Mouse (Mus musculus): Measurements from ENCODE around the gene Prr7. TPM values are rescaled to one million over a fixed set of nuclear protein-coding genes. Genes with fewer than 3 reads are reported as not detected.

The Prr7 gene
- 0.70 and 0.75 TPM in 2 replicates for polyA plus RNA-seq (2015; fragmentation: Nextera tagmentation; extraction: Ambion mirVana)

DNA sequence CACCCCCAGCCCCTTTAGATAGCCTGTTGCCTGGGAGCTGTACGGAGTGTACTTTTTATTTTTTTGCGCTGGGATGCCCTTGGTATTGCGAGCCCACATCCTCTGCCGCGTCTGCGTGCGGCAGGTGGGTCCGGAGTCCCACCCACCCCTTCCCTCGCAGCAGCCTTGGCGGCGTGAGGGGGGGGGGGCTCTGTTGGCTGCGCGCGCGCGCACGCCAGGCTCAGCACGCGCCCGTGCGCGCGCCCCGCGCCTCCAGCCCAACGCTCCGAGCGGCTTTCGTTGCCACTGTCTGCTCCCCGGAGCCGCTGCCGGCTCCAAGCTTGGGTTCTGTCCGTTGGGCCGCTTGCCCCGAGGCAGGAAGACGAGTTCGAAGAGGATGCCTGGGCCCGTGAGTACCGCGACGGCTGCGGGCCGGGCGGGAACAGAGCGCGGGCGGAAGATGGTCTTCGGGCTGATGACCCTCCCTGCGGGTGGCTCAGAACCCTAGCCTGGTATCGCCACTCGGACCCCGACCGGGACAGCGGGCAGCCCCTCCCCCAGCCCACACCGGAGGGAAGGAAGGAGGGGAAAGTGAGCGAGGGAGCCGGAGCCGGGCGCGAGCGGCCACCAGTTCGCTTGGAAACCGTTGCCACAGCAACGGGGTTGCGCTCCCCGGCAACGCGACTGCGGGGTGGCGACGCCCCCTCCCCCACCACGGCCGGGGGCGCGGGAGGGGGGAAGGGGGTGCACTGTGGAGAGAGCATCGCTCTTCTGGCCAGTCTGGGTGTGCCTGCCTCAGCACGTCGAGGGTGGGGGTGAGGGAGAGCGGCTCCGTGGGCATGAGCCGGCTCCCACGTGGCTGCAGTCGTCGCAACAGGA, at the start of gene Prr7:
Gene Prr7 (plus strand): TSS at position 241 of the 858 bp plus-strand sequence.
- WGBS: under 1% methylated on average over 79 of the region's 84 CpGs
- Histone ChIP-seq H3K9me3 (replicated peaks) (no peaks in the 10 kb centered on the region), H3K9ac (peak within 1 kb of the TSS; percentile 70), H3K36me3 (peaks cover 30% of the 10 kb centered on the region), H3K4me2 (peak within 1 kb of the TSS; percentile 98), H3K27ac (peak within 1 kb of the TSS; percentile 69), H3K4me1 (peaks cover 23% of the 10 kb centered on the region), H3K4me3 (replicated peaks) (peak within 1 kb of the TSS; percentile 70), H3K27me3 (no peaks in the 10 kb centered on the region)
- ATAC-seq (replicated peaks; ENCODE audit: low FRiP score): peak; percentile 68

DNA sequence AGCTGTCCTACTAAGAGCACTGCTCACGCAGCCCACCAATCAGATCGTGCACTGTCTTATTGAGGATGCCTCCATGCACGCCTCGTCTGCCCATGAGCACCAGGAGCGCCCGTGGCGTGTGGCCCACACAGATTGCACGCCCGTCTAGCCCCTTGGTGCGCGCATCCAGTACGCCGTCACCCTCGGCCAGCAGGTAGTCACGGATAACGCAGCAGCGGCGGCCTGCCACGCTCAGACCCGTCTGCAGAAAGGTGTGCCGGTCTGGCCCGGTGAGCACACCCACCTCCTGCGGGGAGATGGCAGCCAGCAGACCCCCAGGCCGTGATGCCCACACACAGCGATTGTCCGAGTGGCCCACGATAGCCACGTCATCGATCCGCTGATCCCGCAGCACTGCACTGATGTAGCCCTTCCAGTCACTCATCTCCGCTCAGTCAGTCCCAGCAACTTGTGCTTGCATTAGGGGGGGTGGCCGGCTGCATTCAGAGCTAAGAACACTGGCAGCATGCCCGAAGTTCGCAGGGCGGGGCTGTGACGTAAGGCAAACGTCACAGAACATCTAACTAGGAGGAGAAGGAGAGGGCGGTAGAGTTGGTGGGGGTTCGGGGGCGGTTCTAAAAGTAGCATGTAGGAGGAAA, 49.2 kb upstream of the Prr7 start, which contains the start of gene Pfn3:
Gene Pfn3 (minus strand): TSS at position 490 of the 638 bp plus-strand sequence.
- Histone ChIP-seq H3K27ac (no peak within 1 kb of the TSS), H3K27me3 (peaks cover 42% of the 10 kb centered on the region), H3K4me1 (peaks cover 15% of the 10 kb centered on the region), H3K4me3 (replicated peaks) (peak within 1 kb of the TSS; percentile 43), H3K9ac (peak within 1 kb of the TSS; percentile 35; the same call in 1 of the 2 replicates), H3K36me3 (no peaks in the 10 kb centered on the region), H3K4me2 (peak within 1 kb of the TSS; percentile 73), H3K9me3 (replicated peaks) (no peaks in the 10 kb centered on the region)
- WGBS: 11% methylated on average over 41 of the region's 41 CpGs
- ATAC-seq (replicated peaks; ENCODE audit: low FRiP score): peak; percentile 68

DNA sequence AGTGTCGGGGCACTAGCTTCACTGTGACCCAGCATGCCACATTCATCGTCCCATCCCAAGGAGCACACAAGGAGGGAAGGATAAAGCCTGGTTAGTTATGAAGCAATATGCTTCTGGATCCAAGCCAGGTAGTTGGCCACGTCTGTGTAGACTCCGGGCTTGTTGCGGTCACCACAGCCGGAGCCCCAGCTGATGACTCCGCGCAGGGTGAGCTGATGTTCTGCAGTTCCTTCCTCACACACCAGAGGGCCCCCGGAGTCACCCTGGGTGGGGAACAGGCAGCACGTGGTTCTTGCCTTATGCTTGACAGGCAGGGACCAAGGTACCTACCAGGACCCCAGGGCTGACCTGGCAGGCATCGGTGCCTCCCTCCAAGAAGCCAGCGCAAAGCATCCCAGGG, 46.1 kb upstream of the Prr7 start:
- peak; percentile 68; the same call in 1 of the 2 replicates for ATAC-seq (replicated peaks; ENCODE audit: low FRiP score)
- Histone ChIP-seq H3K9me3 (replicated peaks) (no peaks in the 10 kb centered on the region), H3K9ac (no peak overlapping the region), H3K27ac (no peak overlapping the region), H3K4me3 (replicated peaks) (no peak overlapping the region), H3K4me2 (0 out of 2 replicates have a peak overlapping the region, but pooled peaks have one; percentile 5), H3K4me1 (peaks cover 31% of the 10 kb centered on the region), H3K36me3 (no peaks in the 10 kb centered on the region), H3K27me3 (peaks cover 70% of the 10 kb centered on the region)
- 6% methylated on average over 12 of the region's 12 CpGs for WGBS

DNA sequence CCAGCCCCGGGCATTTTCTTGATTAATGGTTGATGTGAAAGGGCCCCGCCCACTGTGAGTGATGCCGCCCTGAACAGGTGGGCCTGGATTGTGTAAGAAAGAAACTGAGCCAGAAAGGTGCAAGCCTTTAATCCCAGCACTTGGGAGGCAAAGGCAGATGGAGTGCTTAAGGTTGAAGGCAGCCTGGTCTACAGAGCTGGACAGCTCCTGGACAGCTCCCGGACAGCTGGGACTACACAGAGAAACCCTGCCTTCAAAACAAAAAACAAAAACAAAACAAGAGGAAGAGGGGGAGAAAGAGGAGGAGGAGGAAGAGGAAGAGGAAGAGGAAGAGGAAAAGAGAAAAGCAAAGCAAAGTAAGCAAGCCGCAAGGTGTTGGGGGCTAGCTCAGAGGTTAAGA, 44.9 kb upstream of the Prr7 start:
- ATAC-seq (replicated peaks; ENCODE audit: low FRiP score): no peak

DNA sequence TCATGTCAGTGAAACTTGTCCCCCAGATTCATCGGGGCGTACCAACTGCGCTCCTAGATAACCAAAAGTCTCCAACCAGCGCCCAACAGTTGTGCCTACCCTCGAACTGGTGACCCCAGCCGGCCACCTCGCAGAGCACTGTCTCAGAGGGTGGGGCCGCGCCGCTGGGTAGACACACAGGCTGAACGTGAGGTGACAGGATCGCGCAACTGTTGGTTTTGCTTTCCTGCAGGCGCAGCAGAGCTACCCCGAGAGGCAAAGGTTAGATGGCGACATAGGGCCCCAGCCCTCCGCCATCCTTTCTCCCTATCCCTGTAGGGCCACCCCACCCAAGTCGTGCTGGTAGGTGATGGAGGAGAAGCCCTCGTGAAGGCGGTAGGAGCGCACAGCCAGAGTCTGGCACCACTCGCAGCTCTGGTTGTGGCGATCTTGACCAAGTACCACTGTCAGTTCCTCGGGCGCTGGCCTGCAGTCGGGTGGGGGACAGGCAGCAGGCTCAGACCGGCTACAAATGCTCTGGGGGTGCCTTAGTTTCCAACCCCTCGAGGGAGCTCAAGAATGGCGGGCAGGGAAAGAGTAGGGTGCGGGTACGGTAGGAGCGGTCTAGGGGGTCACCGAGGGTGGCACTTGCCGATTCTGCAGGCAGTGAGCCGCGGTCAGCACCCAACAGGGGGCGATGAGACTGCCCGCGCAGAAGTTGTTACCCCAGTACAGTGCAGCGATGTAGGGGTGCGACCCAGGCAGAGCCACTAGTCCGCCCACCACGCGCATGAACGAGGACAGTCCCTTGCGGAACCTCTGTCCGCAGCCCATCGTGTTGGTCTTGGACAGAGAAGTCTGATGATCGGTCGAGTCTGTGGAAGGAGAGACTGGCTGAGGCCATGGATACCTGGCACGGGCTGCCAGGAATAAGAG, 43.8 kb upstream of the Prr7 start:
- no peaks in the 10 kb centered on the region for H3K36me3 ChIP-seq
- peak overlapping the region; percentile 30 for H3K4me3 ChIP-seq (replicated peaks)
- H3K9ac ChIP-seq: no peak overlapping the region
- ATAC-seq (replicated peaks; ENCODE audit: low FRiP score): 0 out of 2 replicates have a peak, but pooled peaks have one; percentile 15
- peaks cover 50% of the 10 kb centered on the region for H3K27me3 ChIP-seq
- WGBS: 30% methylated on average over 51 of the region's 51 CpGs
- no peaks in the 10 kb centered on the region for H3K9me3 ChIP-seq (replicated peaks)
- H3K27ac ChIP-seq: no peak overlapping the region
- H3K4me2 ChIP-seq: peak overlapping the region; percentile 56
- peaks cover 23% of the 10 kb centered on the region for H3K4me1 ChIP-seq

More for the DNA sequence above, 44.9 kb upstream of the Prr7 start:
- Histone ChIP-seq H3K4me2 (no peak overlapping the region), H3K4me3 (replicated peaks) (no peak overlapping the region), H3K27ac (no peak overlapping the region), H3K36me3 (no peaks in the 10 kb centered on the region), H3K9ac (no peak overlapping the region), H3K9me3 (replicated peaks) (no peaks in the 10 kb centered on the region), H3K4me1 (peaks cover 31% of the 10 kb centered on the region), H3K27me3 (peaks cover 59% of the 10 kb centered on the region)
- WGBS: 74% methylated on average over 5 of the region's 5 CpGs

DNA sequence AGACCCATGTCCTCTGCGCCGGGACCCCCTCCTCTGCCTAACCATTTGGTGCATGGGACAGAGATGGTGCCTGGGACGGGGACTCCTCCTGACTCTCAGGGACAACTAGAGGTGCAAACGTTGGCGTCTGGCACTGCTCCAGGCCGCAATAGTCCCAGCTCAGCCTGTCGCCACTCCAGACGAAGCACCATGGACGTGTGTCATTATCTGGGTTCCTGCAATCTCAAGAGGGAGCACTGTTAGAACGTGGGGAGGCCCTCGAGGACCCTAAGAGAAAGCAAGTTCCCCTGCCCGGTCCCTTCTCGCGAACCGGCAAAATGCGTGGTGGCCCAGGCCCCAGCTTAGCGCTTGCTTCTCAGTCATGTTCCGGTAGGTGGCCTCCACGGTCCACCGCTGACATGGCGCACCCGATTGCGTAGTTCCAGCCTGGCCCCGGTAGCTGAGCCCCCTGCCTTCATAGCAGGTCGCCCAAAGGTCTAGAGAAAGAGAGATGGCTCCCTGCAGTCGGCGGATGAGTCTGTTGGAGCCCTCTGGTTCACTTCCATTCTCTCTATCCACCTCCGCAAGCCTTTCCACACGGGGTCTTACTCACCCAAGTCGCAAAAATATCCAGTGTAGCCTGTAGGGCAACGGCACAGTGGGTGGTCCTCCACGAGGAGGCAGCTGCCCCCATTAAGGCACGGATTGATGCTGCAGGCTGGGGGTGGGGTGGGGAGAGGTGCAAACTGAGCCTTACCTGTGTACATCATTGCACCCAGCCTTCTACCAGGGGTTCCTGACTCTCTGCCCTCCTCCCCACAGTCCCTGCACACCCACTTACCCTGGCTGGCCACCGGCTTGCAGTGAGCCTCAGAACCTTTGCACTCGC, 42.9 kb upstream of the Prr7 start:
- H3K9ac ChIP-seq: no peak overlapping the region; the same call in 1 of the 2 replicates

DNA sequence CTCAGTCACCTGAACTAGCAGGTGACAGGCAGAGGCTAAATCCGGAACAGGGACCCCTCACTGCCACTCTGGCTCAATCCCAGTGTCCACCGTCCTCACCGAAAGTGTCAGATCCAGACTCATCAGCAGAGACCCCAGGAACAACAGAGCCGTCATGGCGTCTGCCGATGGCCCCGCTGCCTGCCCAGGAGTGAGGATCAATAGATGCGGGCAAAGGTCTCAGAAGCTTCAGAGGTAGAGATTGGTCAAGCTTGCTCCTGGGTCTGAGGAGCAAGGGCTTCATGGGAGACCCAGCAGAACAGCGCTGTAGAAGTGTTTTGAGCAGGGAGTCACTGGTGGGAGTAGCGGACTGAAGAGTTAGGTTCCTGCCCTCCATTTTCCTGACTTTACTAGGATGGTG, 37.5 kb upstream of the Prr7 start, which contains the start of gene F12:
Gene F12 (minus strand): TSS at position 181 of the 400 bp plus-strand sequence.
- Histone ChIP-seq H3K27me3 (peaks cover 12% of the 10 kb centered on the region), H3K4me3 (replicated peaks) (no peak within 1 kb of the TSS), H3K4me2 (no peak within 1 kb of the TSS), H3K4me1 (peaks cover 1% of the 10 kb centered on the region), H3K9me3 (replicated peaks) (no peaks in the 10 kb centered on the region), H3K36me3 (no peaks in the 10 kb centered on the region), H3K27ac (no peak within 1 kb of the TSS), H3K9ac (no peak within 1 kb of the TSS)
- no peak for ATAC-seq (replicated peaks; ENCODE audit: low FRiP score)
- 90% methylated on average over 10 of the region's 10 CpGs for WGBS

More for the DNA sequence above, 42.9 kb upstream of the Prr7 start:
- Histone ChIP-seq H3K36me3 (no peaks in the 10 kb centered on the region), H3K27me3 (peaks cover 50% of the 10 kb centered on the region), H3K9me3 (replicated peaks) (no peaks in the 10 kb centered on the region), H3K27ac (no peak overlapping the region), H3K4me3 (replicated peaks) (peak overlapping the region; percentile 30), H3K4me2 (peak overlapping the region; percentile 56), H3K4me1 (peaks cover 23% of the 10 kb centered on the region)
- WGBS: 12% methylated on average over 35 of the region's 35 CpGs
- peak; percentile 34; the same call in 1 of the 2 replicates for ATAC-seq (replicated peaks; ENCODE audit: low FRiP score)

DNA sequence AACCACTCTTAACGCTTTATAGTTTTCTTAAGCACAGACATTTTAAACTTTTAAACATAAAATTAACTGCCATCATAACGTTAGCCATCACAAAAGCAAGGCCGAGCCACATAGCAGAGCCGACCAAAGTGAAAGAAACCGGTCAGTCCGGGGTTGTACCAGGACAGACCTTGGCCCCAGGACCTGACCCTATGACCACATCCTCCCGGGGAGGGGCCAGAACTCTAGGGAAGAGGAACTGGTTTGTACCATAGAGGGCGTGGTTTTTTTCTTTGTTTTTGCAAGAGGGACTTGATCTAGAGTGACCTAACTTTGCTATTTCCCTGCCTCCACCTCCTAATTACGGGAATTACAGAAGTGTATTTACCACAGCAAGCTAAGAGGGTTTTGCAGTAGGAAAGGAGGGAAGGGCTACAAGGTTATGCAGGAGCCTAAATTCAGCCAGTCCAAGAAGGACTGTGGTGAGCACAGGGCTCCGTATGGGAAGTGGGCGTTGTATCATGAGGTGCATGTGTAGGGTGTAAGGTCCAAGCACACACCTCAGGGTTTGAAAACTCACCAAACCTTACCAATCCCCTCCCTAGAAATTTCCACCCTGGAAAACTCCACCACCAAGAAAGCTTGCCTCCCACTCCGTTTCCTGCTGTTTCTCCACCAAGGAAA, 34.7 kb upstream of the Prr7 start:
- ATAC-seq (replicated peaks; ENCODE audit: low FRiP score): no peak
- H3K4me1 ChIP-seq: no peaks in the 10 kb centered on the region
- no peak overlapping the region for H3K4me3 ChIP-seq (replicated peaks)
- H3K4me2 ChIP-seq: no peak overlapping the region
- WGBS: 57% methylated on average over 12 of the region's 12 CpGs
- H3K27ac ChIP-seq: no peak overlapping the region
- no peaks in the 10 kb centered on the region for H3K36me3 ChIP-seq
- no peaks in the 10 kb centered on the region for H3K9me3 ChIP-seq (replicated peaks)
- no peak overlapping the region for H3K9ac ChIP-seq
- no peaks in the 10 kb centered on the region for H3K27me3 ChIP-seq

DNA sequence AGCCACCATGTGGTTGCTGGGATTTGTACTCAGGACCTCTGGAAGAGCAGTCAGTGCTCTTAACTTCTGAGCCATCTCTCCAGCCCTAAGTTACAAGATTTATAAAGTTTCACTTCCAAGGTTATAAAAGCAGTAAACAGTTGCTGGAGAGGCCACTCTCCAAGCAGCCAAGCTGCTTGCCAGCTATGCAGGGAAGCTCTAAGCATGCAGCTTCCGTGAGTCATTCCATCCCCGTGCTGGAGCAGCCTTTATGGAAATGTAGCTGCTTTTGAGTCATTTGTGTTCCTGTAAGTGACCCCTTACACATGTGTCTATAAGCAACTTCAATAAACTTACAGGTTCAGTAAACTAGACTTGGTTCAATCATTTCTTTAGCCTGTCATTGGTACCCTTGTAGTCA, 33.5 kb upstream of the Prr7 start:
- Histone ChIP-seq H3K36me3 (no peaks in the 10 kb centered on the region), H3K4me1 (no peaks in the 10 kb centered on the region), H3K4me3 (replicated peaks) (no peak overlapping the region), H3K9ac (no peak overlapping the region), H3K27ac (no peak overlapping the region), H3K4me2 (no peak overlapping the region), H3K27me3 (no peaks in the 10 kb centered on the region), H3K9me3 (replicated peaks) (no peaks in the 10 kb centered on the region)
- 79% methylated on average over 2 of the region's 2 CpGs for WGBS
- no peak for ATAC-seq (replicated peaks; ENCODE audit: low FRiP score)

DNA sequence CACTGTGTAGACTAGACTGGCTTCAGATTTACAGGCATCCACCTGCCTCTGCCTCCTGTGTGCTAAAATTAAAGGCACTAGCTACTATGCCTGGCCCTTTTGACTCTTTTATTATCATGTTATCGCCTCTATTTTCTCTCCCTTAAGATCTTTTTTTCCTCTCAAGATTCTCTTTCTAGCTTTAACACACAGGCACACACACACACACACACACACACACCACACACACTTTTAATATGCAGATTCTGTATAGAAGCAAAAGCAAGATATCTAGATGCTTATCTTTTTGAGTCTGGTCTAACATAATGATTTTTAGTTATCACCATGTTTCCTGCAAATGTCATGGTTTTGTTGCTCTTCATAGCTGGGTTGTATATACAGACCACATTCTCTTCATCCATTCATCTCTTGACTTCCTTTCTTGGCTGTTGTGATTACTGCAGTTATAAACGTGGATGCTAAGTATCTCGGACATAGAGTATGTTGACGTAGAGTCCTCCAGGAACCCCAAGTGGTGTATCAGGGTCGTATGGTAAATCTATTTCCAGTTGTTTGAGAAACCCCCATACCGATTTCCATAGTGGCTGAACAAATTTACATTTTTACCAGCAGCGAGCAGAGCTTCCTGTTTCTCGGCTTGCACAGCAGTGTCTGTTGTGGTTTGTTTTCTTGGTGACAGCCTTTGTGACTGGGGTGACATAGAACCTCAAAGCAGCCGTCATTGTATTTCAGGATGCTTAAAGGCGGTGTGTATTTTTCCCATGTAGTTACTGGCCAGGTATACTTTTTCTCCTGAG, 32.0 kb upstream of the Prr7 start:
- no peaks in the 10 kb centered on the region for H3K4me1 ChIP-seq
- H3K27ac ChIP-seq: no peak overlapping the region
- whole genome bisulfite sequencing: 72% methylated on average over 10 of the region's 10 CpGs
- H3K4me2 ChIP-seq: no peak overlapping the region
- no peak for ATAC-seq (replicated peaks; ENCODE audit: low FRiP score)
- H3K9me3 ChIP-seq (replicated peaks): no peaks in the 10 kb centered on the region
- no peak overlapping the region for H3K4me3 ChIP-seq (replicated peaks)
- H3K9ac ChIP-seq: no peak overlapping the region
- H3K27me3 ChIP-seq: no peaks in the 10 kb centered on the region
- H3K36me3 ChIP-seq: no peaks in the 10 kb centered on the region

Measured in kidney, embryonic 15.5 days (tissue).